Mouse (Mus musculus): Measurements from ENCODE around the gene Frmd6. TPM values are rescaled to one million over a fixed set of nuclear protein-coding genes. Genes with fewer than 3 reads are reported as not detected.

Gene Frmd6
- total RNA-seq, 2 experiments from 2014 or later: 47.7 to 62.4 TPM

DNA sequence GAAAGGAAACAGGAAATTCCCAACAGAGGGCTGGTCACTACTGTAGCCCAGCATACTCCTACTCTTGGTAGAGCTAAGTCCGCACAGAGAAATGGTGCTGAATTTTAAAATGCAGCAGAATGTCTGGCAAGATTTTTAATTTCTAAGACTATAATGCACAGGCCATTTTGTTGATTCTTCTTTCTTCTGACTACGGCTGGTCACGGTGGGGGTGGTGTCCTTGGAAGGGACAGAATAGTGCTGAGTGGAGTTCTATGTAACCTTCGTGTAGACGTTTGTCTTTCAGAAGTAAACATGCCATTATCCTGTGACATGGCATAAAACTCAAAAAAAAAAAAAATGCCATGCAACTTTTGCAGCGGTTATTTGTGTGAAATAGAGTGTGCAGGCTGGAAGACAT is 32.0 kb upstream of the Frmd6 start:
- Histone ChIP-seq H3K27ac (peak overlapping the region; percentile 17; the same call in 1 of the 2 replicates), H3K4me3 (no peak overlapping the region)
- no peak for TF ChIP-seq CTCF (IDR thresholded peaks at IDR 0.05)
- no peak for DNase-seq (ENCODE audit: extremely low spot score in 1 of 2, low spot score in 2 of 2)
- intact Hi-C loops (cut with DNase I): no loop called here

DNA sequence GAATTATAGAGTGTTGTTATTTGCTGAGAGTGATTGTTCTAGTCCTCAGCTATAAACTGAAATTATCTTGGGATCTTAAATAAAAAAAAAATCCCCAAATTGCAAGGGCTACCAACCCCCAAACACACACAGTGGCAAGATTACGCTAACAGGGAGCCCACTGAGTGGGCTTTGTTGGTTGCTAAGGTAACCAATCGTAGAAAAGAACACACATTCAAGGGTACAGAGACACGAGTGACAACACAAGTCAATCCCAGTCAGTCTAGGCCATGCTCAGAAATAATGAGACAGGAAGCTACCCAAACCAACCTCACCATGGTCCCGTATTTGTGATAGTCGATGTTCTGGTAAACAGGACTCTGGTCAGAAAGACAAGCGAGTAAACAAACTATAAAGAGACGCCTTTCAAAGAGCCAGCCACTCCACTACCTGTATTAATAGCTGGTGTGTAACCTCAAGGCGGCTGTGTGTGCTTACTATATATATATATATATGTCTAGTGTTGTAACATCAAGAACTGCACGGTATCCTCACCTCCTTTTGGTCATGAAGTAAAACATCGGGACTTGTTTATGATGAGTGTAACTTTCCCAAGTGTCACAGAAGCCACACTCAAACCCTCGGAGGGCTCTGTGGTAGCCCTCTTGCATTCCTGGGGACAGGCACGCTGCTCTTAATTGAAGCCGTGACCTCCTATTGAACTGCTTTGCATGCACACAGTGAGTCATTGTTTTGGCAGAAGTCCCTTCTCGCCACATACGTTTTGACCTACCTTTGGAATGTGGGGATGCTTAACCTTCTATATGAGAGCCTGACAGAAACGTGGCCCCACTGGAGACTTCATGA is 30.5 kb upstream of the Frmd6 start:
- Histone ChIP-seq H3K4me3 (no peak overlapping the region), H3K27ac (no peak overlapping the region)
- intact Hi-C loops (cut with DNase I): no loop called here
- DNase-seq (ENCODE audit: extremely low spot score in 1 of 2, low spot score in 2 of 2): no peak
- no peak for TF ChIP-seq CTCF (IDR thresholded peaks at IDR 0.05)

DNA sequence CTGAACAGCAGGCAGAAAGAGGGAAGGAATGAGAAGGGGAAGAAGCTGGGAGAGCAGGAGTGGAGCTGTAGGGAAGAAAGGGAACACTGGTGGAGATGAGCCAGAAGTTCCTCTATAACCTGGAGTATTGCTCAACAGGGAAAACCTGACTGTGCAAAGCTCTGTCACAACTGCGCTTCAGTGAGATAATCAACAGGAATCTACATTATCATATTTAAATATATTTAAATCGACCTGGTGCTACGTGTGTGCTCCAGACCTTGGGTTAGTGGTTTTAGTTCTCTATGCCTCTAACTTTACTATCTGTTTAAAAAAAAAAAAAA is 30.0 kb upstream of the Frmd6 start:
- TF ChIP-seq CTCF (IDR thresholded peaks at IDR 0.05): no peak
- Histone ChIP-seq H3K4me3 (no peak overlapping the region), H3K27ac (no peak overlapping the region)
- DNase-seq (ENCODE audit: extremely low spot score in 1 of 2, low spot score in 2 of 2): no peak
- intact Hi-C loops (cut with DNase I): no loop called here

DNA sequence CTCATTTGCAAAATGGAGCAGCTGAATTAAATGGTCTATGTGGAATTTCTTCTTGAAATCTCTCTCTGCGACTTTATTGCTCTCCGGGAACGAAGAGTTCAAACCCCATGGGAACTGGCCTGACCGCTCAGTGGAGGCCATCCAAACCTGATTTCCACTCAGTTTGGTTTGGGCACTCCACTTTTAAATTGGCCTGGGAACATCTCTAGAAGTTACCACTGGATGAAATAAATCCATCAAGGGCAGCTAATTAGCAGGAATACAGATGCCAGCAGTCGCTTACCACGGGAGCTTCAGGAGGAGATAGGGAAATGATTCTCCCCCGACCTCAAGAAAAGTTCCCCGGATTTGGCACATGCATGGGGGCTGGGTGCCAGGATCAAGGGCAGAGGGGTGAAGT is 26.8 kb upstream of the Frmd6 start:
- DNase-seq (ENCODE audit: extremely low spot score in 1 of 2, low spot score in 2 of 2): no peak
- TF ChIP-seq CTCF (IDR thresholded peaks at IDR 0.05): no peak
- intact Hi-C loops (cut with DNase I): no loop called here

DNA sequence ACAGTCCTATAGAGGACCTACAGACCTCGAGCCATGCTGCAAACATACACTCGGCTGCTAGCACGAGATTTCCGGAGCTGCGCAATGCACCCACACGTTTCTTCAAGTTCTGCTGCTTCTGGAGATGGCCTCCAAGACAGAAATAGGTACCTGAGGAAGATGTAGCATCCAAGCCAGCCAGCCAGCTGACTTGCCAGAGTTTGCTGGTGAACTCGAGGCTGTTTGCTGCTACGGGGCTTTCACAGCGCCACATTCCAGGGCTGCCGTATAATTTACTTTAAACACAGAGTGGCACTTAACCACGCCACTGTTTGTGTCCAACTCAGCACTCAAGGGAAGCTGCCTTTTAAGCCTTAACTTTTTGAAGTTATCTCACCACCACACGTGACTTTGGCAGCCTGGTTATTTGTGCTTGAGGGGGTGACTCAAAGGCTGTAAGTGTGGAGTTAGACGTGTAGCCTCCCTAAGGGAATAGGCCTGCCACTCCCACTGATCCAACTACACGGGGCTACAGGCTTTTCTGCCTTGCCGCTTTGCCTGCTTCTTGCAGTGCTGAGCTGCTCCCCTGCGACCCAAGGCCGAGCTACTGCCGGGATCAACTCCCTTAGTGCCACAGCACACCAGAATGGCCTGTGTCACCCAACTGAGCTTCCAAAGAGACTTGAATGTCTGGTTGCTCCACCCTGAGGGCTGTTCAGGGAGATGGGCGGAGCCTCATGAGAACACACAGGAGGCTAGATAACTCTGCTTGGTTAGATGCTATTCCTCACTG is 25.9 kb upstream of the Frmd6 start:
- peak in 1 of 2 experiments; percentile 32 for DNase-seq (ENCODE audit: extremely low spot score in 1 of 2, low spot score in 2 of 2)
- TF ChIP-seq CTCF (IDR thresholded peaks at IDR 0.05): no peak
- intact Hi-C loops (cut with DNase I): no loop called here
- no peak overlapping the region for H3K4me3 ChIP-seq
- peak overlapping the region; percentile 1; the same call in 1 of the 2 replicates for H3K27ac ChIP-seq

More for the DNA sequence above, 26.8 kb upstream of the Frmd6 start:
- H3K4me3 ChIP-seq: no peak overlapping the region
- H3K27ac ChIP-seq: peak overlapping the region; percentile 1; the same call in 1 of the 2 replicates

DNA sequence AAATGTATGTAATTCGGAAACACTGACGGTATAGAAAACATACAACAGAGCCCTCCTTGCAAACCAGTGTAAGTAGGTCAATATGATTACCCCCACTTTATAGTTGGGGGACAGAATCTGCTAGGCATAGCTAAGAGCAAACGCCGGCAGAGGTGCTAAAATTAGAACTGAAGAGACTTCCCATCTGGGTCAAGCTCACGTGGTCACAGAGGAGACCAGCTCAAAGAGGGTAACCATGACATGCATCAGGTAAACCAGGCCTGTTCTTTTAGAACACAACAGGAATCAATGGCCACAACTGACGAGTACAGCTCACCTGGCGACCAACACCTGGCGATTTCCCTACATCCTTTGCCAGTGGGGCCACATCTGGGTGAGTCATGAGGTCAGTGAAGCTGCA is 25.2 kb upstream of the Frmd6 start:
- DNase-seq (ENCODE audit: extremely low spot score in 1 of 2, low spot score in 2 of 2): no peak
- no peak overlapping the region; the same call in 1 of the 2 replicates for H3K27ac ChIP-seq
- TF ChIP-seq CTCF (IDR thresholded peaks at IDR 0.05): no peak
- intact Hi-C loops (cut with DNase I): no loop called here
- H3K4me3 ChIP-seq: no peak overlapping the region

DNA sequence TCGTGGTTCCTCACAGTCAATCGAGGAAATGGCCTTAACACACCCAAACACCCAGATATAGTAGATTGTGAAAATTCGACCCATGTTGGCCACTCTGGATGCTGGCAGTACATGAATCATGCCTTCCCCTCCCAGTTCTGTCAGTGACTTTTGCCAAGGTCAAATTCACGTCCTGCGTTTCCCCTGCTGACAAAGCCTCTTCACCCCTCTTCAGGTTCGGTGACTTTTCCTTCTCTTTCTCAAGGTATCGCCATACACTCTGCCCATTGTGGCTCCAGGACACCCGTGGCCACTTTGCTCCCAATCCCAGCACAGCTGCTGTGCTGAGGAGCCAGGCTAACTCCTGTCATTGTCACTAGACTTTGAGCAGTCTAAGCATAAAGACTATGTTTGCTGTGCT is 24.0 kb upstream of the Frmd6 start:
- TF ChIP-seq CTCF (IDR thresholded peaks at IDR 0.05): no peak
- no peak for DNase-seq (ENCODE audit: extremely low spot score in 1 of 2, low spot score in 2 of 2)
- H3K27ac ChIP-seq: no peak overlapping the region
- intact Hi-C loops (cut with DNase I): no loop called here
- H3K4me3 ChIP-seq: no peak overlapping the region

DNA sequence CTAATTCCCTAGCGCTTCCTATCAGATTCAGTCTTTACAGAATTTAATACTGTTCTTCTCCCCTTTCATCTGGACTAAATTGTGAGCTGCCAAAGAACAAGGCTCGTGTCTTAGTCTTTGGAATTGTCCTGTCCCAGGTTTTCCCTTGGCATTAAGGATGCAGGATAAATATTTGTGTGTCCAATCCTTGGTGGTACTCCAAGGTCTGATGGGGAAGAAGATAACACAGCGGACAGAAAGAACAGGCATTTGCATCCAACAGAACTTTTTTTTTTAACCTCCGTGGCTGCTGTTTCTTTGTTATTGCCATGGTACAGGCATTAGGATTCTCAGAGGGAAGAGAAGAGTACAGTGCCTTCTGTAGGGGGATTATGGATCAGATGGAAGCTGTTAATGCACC is 21.8 kb upstream of the Frmd6 start:
- Histone ChIP-seq H3K4me3 (no peak overlapping the region), H3K27ac (no peak overlapping the region)
- intact Hi-C loops (cut with DNase I): no loop called here
- TF ChIP-seq CTCF (IDR thresholded peaks at IDR 0.05): no peak
- DNase-seq (ENCODE audit: extremely low spot score in 1 of 2, low spot score in 2 of 2): no peak

DNA sequence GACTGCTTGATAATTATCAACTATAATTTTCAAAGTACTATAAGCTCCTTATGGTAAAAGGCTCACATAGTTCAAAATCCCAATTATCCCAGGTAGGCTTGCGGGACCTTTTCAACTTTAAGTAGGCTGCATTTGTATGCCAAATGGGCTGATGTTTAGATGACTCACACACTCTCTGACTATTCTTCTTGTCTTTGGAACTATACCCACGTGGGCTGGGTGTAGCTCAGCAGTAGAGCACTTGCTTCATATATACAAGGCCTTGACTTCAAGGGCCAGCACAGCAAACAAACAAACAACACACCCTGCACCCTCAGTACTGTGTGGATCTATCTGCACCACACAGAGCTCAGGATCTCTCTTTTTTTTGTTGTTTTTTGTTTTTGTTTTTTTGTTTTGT is 20.3 kb upstream of the Frmd6 start:
- Histone ChIP-seq H3K27ac (no peak overlapping the region), H3K4me3 (no peak overlapping the region)
- no peak for TF ChIP-seq CTCF (IDR thresholded peaks at IDR 0.05)
- no peak for DNase-seq (ENCODE audit: extremely low spot score in 1 of 2, low spot score in 2 of 2)
- intact Hi-C loops (cut with DNase I): loop anchor here (5.0 kb wide), 2 partner anchors 93 to 108 kb away; no protein-coding TSS in a partner anchor

DNA sequence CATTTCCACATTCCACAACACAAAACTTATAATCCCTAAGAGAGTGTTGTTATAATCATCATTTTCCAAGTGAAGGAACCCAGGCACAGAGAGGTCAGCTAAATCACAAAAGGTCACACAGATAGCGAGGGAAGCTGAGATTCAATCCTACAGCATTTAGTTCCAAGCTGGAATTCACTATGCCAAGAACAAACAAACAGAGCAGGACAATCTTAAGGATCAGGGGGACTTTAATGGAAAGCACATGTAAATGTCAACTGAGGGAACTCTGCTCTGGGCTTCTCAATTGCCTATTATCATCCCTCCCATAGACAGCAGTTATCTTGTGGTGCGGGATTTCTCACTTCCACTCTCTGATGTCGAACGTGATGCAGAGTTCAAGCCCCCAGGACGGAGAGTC is 17.8 kb upstream of the Frmd6 start:
- no peak for TF ChIP-seq CTCF (IDR thresholded peaks at IDR 0.05)
- no peak for DNase-seq (ENCODE audit: extremely low spot score in 1 of 2, low spot score in 2 of 2)
- intact Hi-C loops (cut with DNase I): loop anchor here (5.0 kb wide), 2 partner anchors 95 to 110 kb away; no protein-coding TSS in a partner anchor
- Histone ChIP-seq H3K4me3 (no peak overlapping the region), H3K27ac (no peak overlapping the region; the same call in 1 of the 2 replicates)

DNA sequence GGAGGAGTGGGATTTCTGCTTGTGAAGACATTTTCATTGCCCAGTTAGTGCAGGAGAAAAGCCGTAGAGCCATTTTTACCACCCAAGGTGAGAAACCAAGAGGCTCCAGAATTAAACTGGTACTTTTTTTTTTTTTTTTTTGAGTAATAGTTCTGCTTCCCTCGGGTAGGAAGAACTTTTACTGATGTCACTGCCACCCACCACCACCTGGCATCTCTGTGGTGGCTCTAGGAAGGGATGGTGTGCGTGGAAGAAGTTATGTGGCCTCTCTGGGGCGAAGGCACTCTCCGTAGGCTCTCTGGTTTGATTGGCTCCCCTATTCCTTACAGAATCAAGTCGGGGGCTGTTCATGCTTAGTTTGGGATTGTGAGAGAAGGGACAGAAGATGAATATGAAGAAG is 17.3 kb upstream of the Frmd6 start:
- no peak overlapping the region for H3K27ac ChIP-seq

DNA sequence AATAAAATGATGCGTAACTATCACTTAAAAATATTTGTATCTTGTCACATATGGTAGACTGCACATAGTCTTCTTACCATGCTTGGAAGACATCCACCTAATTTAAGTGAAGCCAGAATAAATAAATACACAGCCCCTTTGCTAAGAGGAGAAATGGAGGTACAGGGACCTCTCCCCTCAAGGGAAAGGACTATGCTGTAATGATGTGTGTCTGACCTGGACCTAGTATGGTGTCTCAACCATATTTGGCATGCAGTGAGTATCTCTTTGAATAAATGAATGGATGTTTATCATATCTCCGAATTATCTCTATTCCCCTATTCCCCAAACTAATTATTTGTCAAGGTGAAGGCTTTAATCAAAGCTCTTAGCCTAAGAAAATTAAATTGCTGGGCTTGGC is 15.4 kb upstream of the Frmd6 start:
- Histone ChIP-seq H3K27ac (no peak overlapping the region), H3K4me3 (no peak overlapping the region)
- TF ChIP-seq CTCF (IDR thresholded peaks at IDR 0.05): no peak
- intact Hi-C loops (cut with DNase I): loop anchor here (5.0 kb wide), 2 partner anchors 98 to 113 kb away; no protein-coding TSS in a partner anchor
- DNase-seq (ENCODE audit: extremely low spot score in 1 of 2, low spot score in 2 of 2): no peak

More for the DNA sequence above, 17.3 kb upstream of the Frmd6 start:
- DNase-seq (ENCODE audit: extremely low spot score in 1 of 2, low spot score in 2 of 2): peak in 1 of 2 experiments; percentile 59
- no peak overlapping the region for H3K4me3 ChIP-seq
- TF ChIP-seq CTCF (IDR thresholded peaks at IDR 0.05): no peak
- intact Hi-C loops (cut with DNase I): loop anchor here (5.0 kb wide), 2 partner anchors 96 to 111 kb away; no protein-coding TSS in a partner anchor

Measured in left cerebral cortex, adult 2 months (tissue).